Mouse (Mus musculus) testis, adult 2 months (tissue): Measurements from ENCODE around the gene Igsf3.

Experiments used
- CTCF ChIP-seq: fragments of 200-500 bp; IDR thresholded peaks from 2 replicates; pipeline ENCODE4 v1.5.1; 2012; ENCODE audit warnings: low read depth, mild to moderate bottlenecking, inconsistent platforms, low read length, moderate library complexity; ENCODE audit not compliant: control insufficient read depth, insufficient read depth, insufficient replicate concordance
- POLR2A ChIP-seq: fragments of 200-500 bp; IDR thresholded peaks from 2 replicates; pipeline ENCODE4 v1.6.1; 2012; ENCODE audit warnings: low read depth, mild to moderate bottlenecking, inconsistent platforms, low read length, moderate library complexity; ENCODE audit not compliant: control insufficient read depth

GRCm38 (mm10) chr3:101481951-101482350 is 105.1 kb downstream of the Igsf3 start:
- TF ChIP-seq POLR2A (no peak), CTCF (no peak)
